Mouse (Mus musculus) layer of hippocampus, adult 9-11 months (tissue): ENCODE measurements around the gene Tagln2.
A peak's percentile ranks its signal among the peaks of the same experiment; 100 is the strongest.

Experiments used
- DNase-seq: peaks from one replicate; pipeline ENCODE4 v3.0.0; 2022

Tagln2 gene

DNA sequence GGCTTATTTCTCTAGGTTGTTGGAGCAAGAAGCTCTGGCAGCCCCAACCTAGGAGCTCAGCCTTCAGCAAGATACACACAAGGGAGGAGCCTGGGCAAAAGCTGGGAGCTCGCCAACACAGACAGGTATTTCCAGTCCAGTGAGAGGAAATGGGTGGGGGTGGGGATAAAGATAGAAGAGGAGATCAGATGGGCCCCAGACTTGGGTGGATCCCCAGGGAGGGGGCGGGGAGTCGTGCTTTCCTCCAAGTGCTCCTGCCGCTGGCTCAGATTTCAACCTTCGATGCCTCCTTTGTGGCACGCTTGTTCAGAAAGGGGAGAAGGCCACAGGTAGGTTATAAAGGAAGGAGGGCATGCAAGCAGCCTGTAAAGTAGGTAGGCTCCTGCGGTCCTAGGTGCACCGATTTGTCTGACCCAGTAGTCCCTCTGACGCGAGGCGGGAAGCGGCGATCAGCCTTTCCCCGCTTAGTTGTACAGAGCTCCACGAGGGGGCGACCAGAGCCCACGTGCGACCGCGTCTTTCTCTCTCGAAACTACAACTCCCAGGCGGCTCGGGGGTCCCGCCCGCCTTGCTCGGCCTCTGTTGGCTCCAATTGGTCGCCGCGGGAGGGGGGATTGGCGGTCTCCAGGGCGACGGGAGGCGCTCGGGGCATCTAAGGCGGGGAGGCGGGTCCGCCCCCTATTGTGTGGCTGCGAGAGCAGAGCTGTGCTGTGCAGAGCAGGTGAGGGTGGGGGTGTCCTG is 18.1 kb upstream of the Tagln2 start, which contains the start of gene Igsf9:
Gene Igsf9, plus strand, starts transcription at position 249 of the 741 bp plus-strand sequence.
- peak; percentile 95 for DNase-seq

DNA sequence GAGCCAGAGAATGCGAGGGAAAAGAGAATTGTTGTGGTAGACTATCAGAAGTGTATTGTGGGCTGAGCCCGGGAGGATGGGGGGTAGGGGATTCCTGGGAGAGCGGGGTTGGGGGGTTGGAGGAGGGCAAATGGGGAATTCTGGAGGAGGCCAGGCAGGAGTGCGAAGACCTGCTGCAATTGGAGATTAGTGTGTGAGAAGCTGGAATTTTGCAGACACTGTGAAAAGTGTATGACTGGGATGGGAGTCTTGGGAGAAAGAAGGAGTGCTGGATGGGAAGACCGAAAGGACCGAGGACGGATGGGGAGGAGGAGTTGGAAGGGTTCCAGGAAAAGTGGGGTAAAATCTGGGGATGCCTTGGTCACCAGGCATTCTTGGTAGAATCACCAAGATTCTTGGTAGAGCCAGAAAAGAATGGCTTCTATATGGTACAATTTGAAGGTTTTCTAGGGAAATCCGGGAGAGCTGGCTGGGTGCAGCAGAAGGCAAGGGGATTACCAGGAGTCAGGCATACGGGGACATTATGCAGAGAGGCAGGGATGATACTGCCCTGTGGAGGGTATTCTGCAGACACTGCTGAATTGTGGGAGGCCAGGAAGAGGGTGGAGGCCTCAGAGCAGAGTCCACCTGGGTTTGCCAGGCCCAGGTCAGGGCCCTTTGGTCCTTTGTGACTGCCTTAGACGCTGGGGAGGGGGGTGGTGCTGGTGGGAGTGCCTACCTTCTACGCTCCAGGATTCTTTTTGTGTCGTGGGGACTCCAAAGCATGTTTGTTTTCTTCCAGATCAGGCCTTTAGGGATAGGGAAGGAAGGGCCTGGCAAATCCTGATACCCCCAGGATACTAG is 17.1 kb upstream of the Tagln2 start:
- DNase-seq, result no peak

GRCm38 (mm10) chr1:172483361-172483660 is 16.5 kb upstream of the Tagln2 start:
- DNase-seq, result no peak

DNA sequence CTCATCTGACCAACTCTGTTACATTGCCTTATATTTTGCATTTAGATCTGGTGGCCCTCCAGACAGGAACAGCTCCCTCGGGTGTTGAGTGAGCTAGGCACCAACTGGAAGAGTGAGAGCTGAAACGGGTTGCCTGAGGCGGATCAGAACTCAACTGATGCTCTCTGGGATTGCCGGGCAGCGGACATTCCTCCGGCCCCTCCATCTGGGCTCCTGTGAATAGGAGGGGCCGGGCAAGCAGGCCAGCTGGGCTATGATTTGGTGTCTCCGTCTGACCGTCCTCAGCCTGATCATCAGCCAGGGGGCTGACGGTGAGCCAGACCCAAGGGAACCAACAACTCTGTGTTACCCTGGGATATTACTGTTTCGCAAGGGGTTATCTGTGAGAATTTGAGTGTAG is 15.6 kb upstream of the Tagln2 start:
- DNase-seq, result no peak

- no peak for DNase-seq
Observed at GRCm38 (mm10) chr1:172484671-172485070, 15.2 kb upstream of the Tagln2 start.

DNA sequence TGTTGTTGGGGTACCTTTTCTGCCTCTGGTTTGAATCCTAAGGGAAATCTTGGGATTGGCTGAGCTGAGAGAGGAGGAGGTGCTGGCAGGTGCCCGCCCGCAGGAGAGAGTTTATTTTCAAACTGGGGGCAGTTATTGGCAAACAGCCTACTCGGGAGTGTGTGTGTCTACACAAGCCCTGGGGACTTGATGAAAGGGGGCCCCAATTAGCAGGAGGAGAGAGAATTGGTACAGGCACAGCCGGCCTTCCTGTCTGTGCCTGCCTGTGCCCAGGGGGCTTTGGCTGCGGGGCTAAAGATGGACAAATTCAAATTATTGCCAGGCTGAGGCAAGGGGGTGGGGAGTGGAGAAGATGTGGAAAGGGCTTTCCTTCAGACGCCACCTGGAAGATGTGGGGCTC is 14.0 kb upstream of the Tagln2 start:
- no peak for DNase-seq

DNA sequence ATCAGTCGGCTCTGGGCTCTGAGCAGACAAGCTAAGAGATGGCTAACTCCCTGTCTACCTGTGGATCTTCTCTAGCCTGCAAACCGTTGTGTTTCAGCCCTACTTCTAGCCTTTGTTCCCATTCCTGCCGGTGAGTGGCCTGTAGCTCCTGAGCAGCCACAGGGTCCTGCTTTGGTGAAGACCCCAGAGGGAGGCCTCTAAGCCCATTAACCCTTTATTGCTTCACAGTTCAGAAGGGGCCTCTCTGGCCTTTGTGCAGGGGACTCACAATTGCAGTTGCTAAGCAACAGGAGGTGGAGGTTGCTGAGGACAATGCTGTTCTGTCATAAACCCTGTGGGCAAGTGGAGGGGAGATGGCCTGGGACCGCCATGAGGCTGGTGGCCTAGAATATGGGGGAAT is 13.6 kb upstream of the Tagln2 start:
- no peak for DNase-seq

DNA sequence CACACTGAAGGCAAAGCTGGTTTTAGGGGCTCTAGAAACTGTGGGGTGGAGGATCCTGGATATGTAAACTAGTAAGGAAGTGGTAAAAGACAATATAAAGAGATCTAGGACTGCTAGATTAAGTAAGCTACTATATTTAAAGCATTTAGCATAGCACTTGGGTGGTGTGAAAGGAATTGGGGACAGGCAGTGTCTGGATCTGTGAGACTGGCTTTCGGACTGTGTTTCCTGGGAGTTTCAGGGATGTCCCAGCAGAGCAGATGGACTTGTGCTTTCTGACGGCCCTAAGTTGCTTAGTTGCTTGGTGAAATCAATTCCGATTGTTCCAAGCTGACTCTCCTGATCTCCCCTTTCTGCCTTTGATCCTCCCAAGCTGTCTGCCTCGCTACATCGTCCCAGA is 13.2 kb upstream of the Tagln2 start:
- no peak for DNase-seq

- DNase-seq, result no peak
Observed at GRCm38 (mm10) chr1:172487859-172488258, 12.0 kb upstream of the Tagln2 start.

DNA sequence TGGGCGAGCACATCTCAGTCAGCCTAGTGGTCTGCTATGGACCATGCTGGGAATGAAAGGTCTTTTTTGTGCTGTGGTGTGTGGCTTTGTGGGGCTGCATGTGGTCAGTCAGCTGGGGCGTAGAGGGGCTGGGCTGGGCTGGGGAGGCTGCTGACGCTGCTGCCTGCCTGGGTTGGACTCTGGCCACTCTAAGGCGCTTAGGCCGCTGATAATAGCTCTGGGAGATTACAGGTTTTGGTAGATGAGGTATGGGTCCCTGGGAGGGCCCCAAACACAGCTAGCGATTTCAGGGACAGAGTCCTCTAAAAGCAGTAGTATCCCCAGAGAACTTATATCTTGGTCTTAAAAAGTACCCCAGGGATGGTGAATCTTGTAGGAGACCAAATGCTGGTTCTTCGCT is 11.0 kb upstream of the Tagln2 start:
- no peak for DNase-seq

DNA sequence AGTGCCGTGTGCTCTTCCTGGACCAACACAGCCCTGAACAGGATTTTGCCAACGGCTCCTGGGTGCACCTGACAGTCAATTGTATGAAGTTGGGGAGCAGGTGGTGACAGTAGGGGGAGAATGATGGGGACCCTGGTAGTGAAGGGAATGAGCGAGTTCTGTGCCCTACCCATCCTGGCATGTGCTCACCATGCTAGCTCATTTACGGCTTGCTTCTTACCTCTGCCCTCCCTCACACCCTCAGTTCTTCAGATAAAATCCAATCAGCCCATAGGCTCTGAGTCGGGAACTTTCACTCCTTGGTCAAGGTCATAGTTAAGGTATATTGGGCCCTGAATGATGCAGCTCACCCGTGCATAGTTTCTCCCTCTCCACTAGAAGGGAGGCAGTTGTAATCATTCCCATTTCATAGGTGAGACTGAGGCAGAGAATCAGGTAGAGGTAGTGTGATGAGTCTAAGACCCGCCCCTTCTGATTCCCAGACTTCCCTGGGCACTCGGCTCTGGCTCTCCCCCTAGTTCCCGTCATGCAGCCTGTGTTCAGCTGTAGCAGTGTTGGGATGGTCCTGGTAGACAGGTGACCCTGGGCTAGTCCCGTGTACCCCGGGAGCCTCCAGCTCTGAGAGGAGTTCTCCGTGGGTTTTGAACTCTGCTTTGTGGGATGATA is 10.1 kb upstream of the Tagln2 start:
- DNase-seq, result no peak

GRCm38 (mm10) chr1:172490261-172490661 is 9.6 kb upstream of the Tagln2 start:
- peak; percentile 68 for DNase-seq

DNA sequence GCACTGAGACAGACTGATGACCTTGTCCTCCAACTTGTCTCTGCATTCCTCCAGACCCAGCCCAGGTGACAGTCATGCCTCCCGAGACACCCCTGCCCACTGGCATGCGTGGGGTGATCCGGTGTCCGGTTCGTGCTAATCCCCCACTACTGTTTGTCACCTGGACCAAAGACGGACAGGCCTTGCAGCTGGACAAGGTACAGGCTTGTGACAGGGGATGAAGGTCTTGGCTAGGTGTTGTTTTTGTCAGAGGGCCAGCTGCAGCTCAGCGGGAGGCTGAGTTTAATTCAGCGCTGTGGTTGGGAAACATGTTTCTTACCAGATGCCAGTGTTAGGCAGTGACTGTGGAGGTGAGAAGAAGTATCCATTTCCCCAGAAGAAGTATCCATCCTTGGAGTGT is 7.8 kb upstream of the Tagln2 start:
- DNase-seq, result no peak

GRCm38 (mm10) chr1:172493516-172493915 is 6.3 kb upstream of the Tagln2 start:
- no peak for DNase-seq

GRCm38 (mm10) chr1:172496030-172496429 is 3.8 kb upstream of the Tagln2 start:
- no peak for DNase-seq

DNA sequence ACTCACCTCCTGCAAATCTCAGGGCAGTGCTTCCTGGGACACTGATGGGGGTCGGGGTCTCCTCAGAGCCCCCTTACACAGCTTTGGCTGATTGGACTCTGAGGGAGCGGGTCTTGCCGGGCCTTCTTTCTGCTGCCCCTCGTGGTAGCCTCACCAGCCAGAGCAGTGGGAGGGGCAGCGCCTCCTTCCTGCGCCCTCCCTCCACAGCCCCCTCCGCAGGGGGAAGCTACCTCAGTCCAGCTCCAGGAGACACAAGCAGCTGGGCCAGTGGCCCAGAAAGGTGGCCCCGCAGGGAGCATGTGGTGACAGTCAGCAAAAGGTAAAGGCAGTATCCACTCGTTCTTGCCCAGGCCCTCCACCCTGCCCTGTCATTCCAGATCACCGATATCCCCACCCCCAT is 2.4 kb upstream of the Tagln2 start:
- no peak for DNase-seq

GRCm38 (mm10) chr1:172500451-172501370 is 864 bp downstream of the Tagln2 start:
- no peak for DNase-seq

- no peak for DNase-seq
Observed at GRCm38 (mm10) chr1:172501371-172502144, 1.7 kb downstream of the Tagln2 start.

DNA sequence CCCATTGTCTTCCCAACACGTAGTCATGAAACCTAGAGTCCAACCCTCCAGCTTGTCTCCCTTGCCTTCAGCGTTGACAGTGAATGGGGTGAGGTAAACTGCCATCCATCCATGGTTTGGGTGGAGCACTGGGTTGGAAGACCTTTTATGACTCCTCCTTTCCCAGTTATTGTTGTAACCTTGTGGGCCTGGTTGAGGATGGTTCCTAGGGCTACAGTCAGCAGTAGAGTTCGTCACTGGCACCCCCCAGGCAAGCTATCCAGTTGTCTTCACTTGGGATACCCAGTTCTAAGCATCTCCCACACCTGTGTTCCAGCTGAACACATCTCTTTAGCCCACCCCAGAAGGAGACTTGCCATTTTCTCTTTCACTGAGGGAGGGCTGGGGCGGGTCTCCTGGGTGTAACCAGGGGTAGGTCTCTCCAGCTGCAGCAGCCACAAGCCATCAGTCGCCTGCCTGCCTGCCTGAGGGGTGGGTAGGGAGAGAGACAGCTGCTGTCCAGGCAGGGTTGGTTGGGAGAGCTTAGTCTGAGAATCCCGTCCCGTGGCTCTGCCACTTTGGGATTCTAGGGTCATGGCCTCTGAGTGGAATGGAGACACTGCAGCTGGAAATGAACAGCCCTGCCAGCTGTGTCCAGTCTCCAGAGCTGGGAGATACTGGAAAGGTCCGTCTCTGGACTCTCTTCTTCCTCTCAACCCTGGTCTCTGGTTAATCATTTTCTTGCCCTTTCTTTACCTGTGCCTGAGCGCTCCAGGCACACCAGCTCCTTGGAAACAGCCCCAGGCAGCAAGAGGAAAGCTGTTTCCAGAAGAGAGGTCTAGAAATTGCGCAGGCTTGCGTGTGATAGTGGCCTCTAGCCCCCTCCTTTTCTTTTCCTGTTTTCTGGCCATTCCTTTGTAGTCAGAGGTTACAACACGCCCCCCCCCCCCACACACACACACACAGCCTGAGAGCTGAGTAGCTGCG is 2.6 kb downstream of the Tagln2 start:
- DNase-seq, result no peak

GRCm38 (mm10) chr1:172503111-172503997 is 3.5 kb downstream of the Tagln2 start:
- no peak for DNase-seq
